Mouse (Mus musculus) liver, embryonic 14.5 days (tissue): ENCODE measurements at regions not wholly inside any gene's neighbourhood (a gene's known extent, or its start where the extent isn't known, plus 50 kb on each side); places are given as distances from the start of the nearest gene placed in this dataset.

Experiments
- ATAC-seq: fragments of 200-750 bp; cut with Nextera tagmentation; 2 replicates; pipeline ENCODE4 v1.8.0; 2017; ENCODE audit warnings: moderate number of reproducible peaks, mild to moderate bottlenecking, moderate library complexity; ENCODE audit not compliant: insufficient read depth
- DNase-seq, 3 experiments: peaks; one replicate each; pipeline ENCODE4 v3.0.0-alpha.2; 2012 to 2013; ENCODE audit warnings: low read depth in 3 of 3, low spot score in 3 of 3
- H3K27ac ChIP-seq: fragments of 300-500 bp; sonication (generic); 2 replicates; pipeline ENCODE4 v1.5.1; 2014; ENCODE audit warnings: moderate library complexity, mild to moderate bottlenecking, control low read depth, inconsistent platforms
- H3K27me3 ChIP-seq: fragments of 300-500 bp; sonication (generic); 2 replicates; pipeline ENCODE4 v1.6.1; 2014; ENCODE audit warnings: mild to moderate bottlenecking, low read length, moderate library complexity; ENCODE audit not compliant: control insufficient read depth, insufficient read depth
- H3K36me3 ChIP-seq: fragments of 300-500 bp; sonication (generic); replicated peaks from 2 replicates; pipeline ENCODE4 v1.6.1; 2014; ENCODE audit warnings: low read depth; ENCODE audit not compliant: control insufficient read depth, insufficient read depth
- H3K4me1 ChIP-seq, 2 experiments: fragments of 200-500 bp in 1 of 2; fragments of 300-500 bp in 1 of 2; sonication (generic) in 1 of 2; replicated peaks; 2 replicates each; pipeline ENCODE4 v1.6.1; 2012 to 2014; ENCODE audit warnings: antibody characterized with exemption in 1 of 2, inconsistent platforms in 1 of 2, low read length in 1 of 2; ENCODE audit not compliant: control insufficient read depth in 2 of 2, insufficient read depth in 2 of 2
- H3K4me2 ChIP-seq: fragments of 300-500 bp; sonication (generic); 2 replicates; pipeline ENCODE4 v1.6.1; 2014; ENCODE audit warnings: low read depth, mild to moderate bottlenecking, control low read depth, moderate library complexity
- H3K4me3 ChIP-seq, 2 experiments: fragments of 200-500 bp in 1 of 2; fragments of 300-500 bp in 1 of 2; sonication (generic) in 1 of 2; 2 replicates each; pipeline ENCODE4 v1.5.1; 2012 to 2014; ENCODE audit warnings: low read depth in 2 of 2, low read length in 2 of 2, mild to moderate bottlenecking in 2 of 2, control low read depth in 1 of 2, inconsistent platforms in 1 of 2, moderate library complexity in 1 of 2; ENCODE audit not compliant: insufficient read depth in 1 of 2
- H3K9ac ChIP-seq: fragments of 300-500 bp; sonication (generic); replicated peaks from 2 replicates; pipeline ENCODE4 v1.6.1; 2014; ENCODE audit warnings: mild to moderate bottlenecking, control low read depth, moderate library complexity
- H3K9me3 ChIP-seq: fragments of 300-500 bp; sonication (generic); 2 replicates; pipeline ENCODE4 v1.6.1; 2016; ENCODE audit warnings: low read length, mixed read lengths; ENCODE audit not compliant: control insufficient read depth
- CTCF ChIP-seq: IDR thresholded peaks from 2 replicates; pipeline ENCODE4 v1.5.1; 2016; ENCODE audit warnings: antibody characterized with exemption, low read depth, control low read depth
- EP300 ChIP-seq: IDR thresholded peaks from 2 replicates; pipeline ENCODE4 v1.6.1; 2016; ENCODE audit warnings: antibody characterized with exemption, low read depth
- WGBS: fragments of 180-500 bp; shearing (Covaris S2); extraction: QIAGEN DNeasy Blood & Tissue Kit; methylation state at CpG from one replicate; pipeline ENCODE4 v1.1.7; 2014; ENCODE audit not compliant: insufficient replicate concordance; 5-methylcytosine and 5-hydroxymethylcytosine counted together

DNA sequence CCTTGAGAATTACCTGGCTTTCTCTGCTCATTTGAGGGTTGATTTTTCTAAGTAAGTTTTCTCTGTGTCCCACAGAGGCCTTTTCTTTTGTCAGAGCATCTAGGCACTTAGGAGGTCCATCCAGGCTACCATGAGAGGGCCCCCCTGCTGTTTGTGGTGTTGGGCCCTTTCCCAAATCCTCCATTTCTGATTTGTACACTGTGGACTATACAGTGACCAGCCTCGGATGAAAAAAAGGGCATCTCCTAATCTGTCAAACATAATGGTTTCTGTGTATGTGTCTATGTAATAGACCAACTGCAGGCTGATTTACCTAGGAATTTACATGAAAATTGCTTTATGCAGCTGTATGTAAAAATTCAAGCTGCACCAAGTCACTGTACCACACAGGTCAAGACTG lies 234.9 kb upstream of the Arrdc4 start:
- TF ChIP-seq CTCF (no peak), EP300 (no peak)
- no peak overlapping the region for H3K4me2 ChIP-seq
- H3K27ac ChIP-seq = no peak overlapping the region
- no peak overlapping the region for H3K9ac ChIP-seq
- no peak overlapping the region for H3K4me3 ChIP-seq
- no peak for DNase-seq
- H3K36me3 ChIP-seq = no peaks in the 10 kb centered on the region
- 38% methylated on average over 1 of the region's 1 CpGs for WGBS
- no peak for ATAC-seq
- H3K4me1 ChIP-seq = no peaks in the 10 kb centered on the region
- H3K27me3 ChIP-seq = no peaks in the 10 kb centered on the region
- H3K9me3 ChIP-seq = no peaks in the 10 kb centered on the region

DNA sequence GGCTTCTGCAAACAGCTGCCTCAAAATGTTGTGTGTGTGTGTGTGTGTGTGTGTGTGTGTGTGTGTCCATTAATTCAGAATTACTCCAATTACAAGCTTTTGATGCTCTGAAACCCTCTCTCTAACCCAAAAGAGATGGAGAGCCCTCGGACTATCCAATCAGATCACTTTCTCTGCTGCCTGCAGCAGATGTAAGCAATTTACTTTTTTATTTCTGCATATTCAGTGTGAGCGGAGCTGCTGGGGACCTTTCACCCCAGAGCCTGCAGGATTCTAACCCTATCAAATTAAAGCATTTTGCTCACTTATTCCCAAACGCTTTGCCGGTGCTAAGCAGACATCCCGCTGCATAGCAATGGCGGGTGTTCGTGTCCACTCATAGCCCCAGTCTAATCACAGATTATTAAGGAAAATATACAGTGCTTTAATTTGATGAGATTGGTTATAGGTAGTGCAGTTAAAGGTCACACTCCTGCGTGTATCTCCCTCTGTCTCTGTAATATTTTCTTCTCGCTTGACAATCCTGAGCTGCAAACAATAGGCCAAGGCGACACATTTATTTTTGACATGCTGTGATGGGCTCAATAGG lies 234.0 kb upstream of the Arrdc4 start:
- Histone ChIP-seq H3K27ac (no peak overlapping the region), H3K27me3 (no peaks in the 10 kb centered on the region), H3K9ac (no peak overlapping the region), H3K36me3 (no peaks in the 10 kb centered on the region), H3K4me1 (no peaks in the 10 kb centered on the region), H3K4me2 (no peak overlapping the region), H3K4me3 (no peak overlapping the region), H3K9me3 (no peaks in the 10 kb centered on the region)
- WGBS = 62% methylated on average over 10 of the region's 10 CpGs
- DNase-seq = no peak
- TF ChIP-seq EP300 (no peak), CTCF (no peak)
- no peak for ATAC-seq

GRCm38 (mm10) chr7:68978576-68978975 lies 229.5 kb upstream of the Arrdc4 start:
- no peak overlapping the region for H3K27ac ChIP-seq
- TF ChIP-seq CTCF = no peak
- TF ChIP-seq EP300 = no peak
- WGBS = 35% methylated on average over 4 of the region's 4 CpGs
- no peaks in the 10 kb centered on the region for H3K27me3 ChIP-seq
- H3K4me2 ChIP-seq = no peak overlapping the region
- no peak overlapping the region for H3K9ac ChIP-seq
- no peaks in the 10 kb centered on the region for H3K36me3 ChIP-seq
- DNase-seq = no peak
- no peak overlapping the region for H3K4me3 ChIP-seq
- no peak for ATAC-seq
- no peaks in the 10 kb centered on the region for H3K4me1 ChIP-seq
- H3K9me3 ChIP-seq = no peaks in the 10 kb centered on the region

DNA sequence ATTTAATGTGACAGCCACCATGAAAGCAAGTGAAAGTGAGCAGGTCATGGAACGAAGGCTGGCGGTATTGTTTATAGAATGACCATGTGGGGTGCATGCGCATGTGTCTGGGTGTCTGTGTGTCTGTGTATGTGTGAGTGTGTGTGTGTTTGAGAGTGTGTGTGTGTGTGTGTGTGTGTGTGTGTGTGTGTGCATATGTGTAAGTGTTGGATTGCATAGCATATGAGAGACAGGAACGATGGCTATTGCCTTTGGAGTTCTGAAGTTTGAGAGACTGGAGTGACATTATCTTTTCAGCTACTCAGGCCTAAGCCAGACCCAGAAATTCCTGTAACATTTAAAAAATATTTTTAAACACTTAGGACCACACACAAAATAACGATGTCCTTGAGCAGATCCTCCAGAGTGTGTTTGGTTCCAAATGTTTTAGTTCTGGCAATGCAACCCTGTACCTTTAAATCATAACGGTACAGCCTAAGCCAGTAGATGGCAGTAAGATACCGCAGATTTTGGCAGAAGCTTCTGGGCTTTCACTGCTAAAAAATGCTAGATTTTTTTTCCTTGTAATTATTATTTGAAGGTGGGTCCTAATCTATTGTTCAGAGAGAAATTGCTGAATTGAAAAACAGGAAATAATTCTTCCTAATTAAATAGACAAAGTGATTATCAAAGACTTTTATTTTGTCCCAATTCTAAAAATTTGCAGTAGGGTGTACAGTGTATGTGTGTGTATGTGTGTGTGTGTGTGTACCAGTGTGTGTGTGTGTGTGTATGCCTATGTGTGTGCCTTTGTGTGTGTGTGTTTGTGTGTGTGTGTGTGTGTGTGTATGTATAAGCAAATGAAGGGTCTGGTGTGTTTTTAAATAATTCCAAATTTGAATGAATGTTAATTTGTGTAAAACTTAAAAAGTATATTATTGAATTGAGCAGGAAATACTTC lies 228.0 kb upstream of the Arrdc4 start:
- peak; percentile 7; the same call in 1 of the 2 replicates for TF ChIP-seq CTCF
- TF ChIP-seq EP300 = no peak
- Histone ChIP-seq H3K27me3 (no peaks in the 10 kb centered on the region), H3K4me2 (no peak overlapping the region), H3K9ac (no peak overlapping the region), H3K27ac (no peak overlapping the region), H3K36me3 (no peaks in the 10 kb centered on the region), H3K9me3 (no peaks in the 10 kb centered on the region), H3K4me3 (no peak overlapping the region), H3K4me1 (no peaks in the 10 kb centered on the region)
- ATAC-seq (no peak), DNase-seq (no peak)
- WGBS = 46% methylated on average over 7 of the region's 7 CpGs

DNA sequence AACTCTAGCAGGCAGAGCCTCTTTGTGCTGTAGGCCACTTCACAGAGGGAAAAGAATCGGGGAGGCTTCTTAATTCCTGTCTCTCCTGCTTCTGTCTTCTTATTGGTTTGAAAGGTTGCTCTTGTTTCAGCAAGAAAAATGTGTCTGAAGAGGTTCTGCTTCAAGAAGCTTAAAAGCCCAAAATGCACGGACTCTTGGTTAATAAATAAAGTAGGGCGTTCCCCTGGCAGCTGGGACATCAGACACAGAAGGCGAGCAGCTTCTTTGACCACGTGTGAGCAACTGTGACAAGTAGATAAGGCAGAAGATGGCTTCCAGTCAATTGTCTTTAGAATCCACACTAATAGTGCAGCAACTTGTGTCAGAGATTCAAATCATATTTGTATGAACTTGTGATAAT lies 226.9 kb upstream of the Arrdc4 start:
- Histone ChIP-seq H3K27me3 (no peaks in the 10 kb centered on the region), H3K27ac (no peak overlapping the region), H3K36me3 (no peaks in the 10 kb centered on the region), H3K9me3 (no peaks in the 10 kb centered on the region), H3K4me2 (no peak overlapping the region), H3K9ac (no peak overlapping the region), H3K4me3 (no peak overlapping the region), H3K4me1 (no peaks in the 10 kb centered on the region)
- TF ChIP-seq CTCF (no peak), EP300 (no peak)
- ATAC-seq (no peak), DNase-seq (no peak)
- WGBS = 17% methylated on average over 5 of the region's 5 CpGs
